Mouse (Mus musculus): ENCODE measurements at regions not wholly inside any gene's neighbourhood (a gene's known extent, or its start where the extent isn't known, plus 50 kb on each side); places are given as distances from the start of the nearest gene placed in this dataset.

DNA sequence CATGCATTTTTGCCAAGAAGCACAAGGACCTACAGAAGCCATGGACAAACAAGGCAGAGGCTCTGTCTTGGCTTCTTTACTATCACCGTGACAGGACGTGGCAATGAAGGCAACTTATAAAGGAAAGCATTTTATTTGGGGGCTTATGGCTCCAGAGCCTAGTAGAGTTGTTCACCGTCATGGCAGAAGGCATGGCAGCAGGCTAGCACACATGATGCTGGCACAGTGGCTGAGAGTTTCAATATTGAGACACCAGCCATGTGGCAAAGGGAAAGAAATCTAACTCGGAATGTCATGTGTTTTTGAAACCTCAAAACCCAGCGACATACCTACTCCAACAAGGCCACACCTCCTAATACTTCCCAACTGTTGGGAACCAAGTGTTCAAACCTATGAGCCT, 83.4 kb upstream of the Krr1 start:
- no peak overlapping the region for H3K4me3 ChIP-seq (ENCODE audit: insufficient read depth, poor library complexity, severe bottlenecking)
- no peak overlapping the region for H3ac ChIP-seq (ENCODE audit: control insufficient read depth, insufficient read length, low read depth)
- no peaks in the 10 kb centered on the region for H3K27me3 ChIP-seq (ENCODE audit: control insufficient read depth, insufficient read depth, insufficient read length)
- TF ChIP-seq USF1 (IDR thresholded peaks at IDR 0.05; ENCODE audit: low read depth) (no peak), MYOD1 (IDR thresholded peaks at IDR 0.05; ENCODE audit: control insufficient read depth, insufficient read length, low read depth) (no peak), CEBPB (IDR thresholded peaks at IDR 0.05; ENCODE audit: low read depth) (no peak), FOSL1 (IDR thresholded peaks at IDR 0.05; ENCODE audit: insufficient read depth, low read length, poor library complexity, severe bottlenecking) (no peak)
- no peaks in the 10 kb centered on the region for H3K79me3 ChIP-seq (ENCODE audit: low read depth)
- H3K36me3 ChIP-seq (ENCODE audit: control insufficient read depth, insufficient read depth), result no peaks in the 10 kb centered on the region
- H3K79me2 ChIP-seq (ENCODE audit: control insufficient read depth, insufficient read depth), result no peaks in the 10 kb centered on the region

DNA sequence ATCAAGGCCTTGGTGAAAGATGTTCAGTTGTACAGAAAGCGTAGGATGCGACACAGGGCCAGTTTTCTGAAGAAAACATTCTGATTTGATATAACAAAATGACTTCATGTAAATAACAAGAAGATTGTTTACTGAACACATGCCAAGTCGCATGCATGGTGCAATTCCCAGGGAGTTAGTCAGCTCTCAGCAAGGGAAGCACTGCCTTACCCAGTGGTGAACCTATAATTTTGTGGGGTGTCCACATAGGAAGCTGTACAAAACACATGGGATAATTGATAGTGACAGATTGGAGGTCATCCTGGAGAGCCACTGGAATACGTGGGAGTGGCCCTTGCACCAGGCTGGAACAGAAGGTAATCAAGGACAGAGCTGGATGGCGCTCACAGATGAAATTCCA, 79.0 kb upstream of the Krr1 start:
- H3K79me3 ChIP-seq (ENCODE audit: low read depth), result no peaks in the 10 kb centered on the region
- H3K36me3 ChIP-seq (ENCODE audit: control insufficient read depth, insufficient read depth), result no peaks in the 10 kb centered on the region
- TF ChIP-seq MYOD1 (IDR thresholded peaks at IDR 0.05; ENCODE audit: control insufficient read depth, insufficient read length, low read depth) (no peak), CEBPB (IDR thresholded peaks at IDR 0.05; ENCODE audit: low read depth) (no peak), USF1 (IDR thresholded peaks at IDR 0.05; ENCODE audit: low read depth) (no peak), MYOG (IDR thresholded peaks at IDR 0.05; ENCODE audit: control insufficient read depth, extremely low read depth, insufficient read length) (no peak), MAX (IDR thresholded peaks at IDR 0.05) (no peak), FOSL1 (IDR thresholded peaks at IDR 0.05; ENCODE audit: insufficient read depth, low read length, poor library complexity, severe bottlenecking) (no peak)
- H3ac ChIP-seq (ENCODE audit: control insufficient read depth, insufficient read length, low read depth), result no peak overlapping the region
- H3K79me2 ChIP-seq (ENCODE audit: control insufficient read depth, insufficient read depth), result no peaks in the 10 kb centered on the region
- H3K27me3 ChIP-seq (ENCODE audit: control insufficient read depth, insufficient read depth, insufficient read length), result no peaks in the 10 kb centered on the region
- H3K4me3 ChIP-seq (ENCODE audit: insufficient read depth, poor library complexity, severe bottlenecking), result no peak overlapping the region

DNA sequence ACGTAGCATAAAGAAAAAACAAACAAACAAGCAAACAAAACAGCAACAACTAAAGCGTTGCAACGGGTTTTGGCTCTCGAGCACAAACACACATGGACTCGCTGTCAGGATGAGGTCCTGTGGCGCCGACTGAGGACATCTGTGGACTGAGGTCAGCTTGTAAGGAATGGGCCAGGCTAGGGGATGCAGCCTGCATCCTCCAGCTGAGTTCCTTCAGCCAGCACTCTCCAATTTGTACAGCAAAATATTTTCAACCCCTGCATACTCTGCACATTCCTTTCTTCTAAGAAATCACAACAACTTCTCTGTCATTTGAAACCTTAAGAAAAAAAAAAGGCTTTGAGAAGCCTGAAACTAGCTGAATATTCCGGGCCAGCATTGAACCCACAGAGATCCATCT, 78.5 kb upstream of the Krr1 start:
- Histone ChIP-seq H3K27me3 (ENCODE audit: control insufficient read depth, insufficient read depth, insufficient read length) (no peaks in the 10 kb centered on the region), H3K79me2 (ENCODE audit: control insufficient read depth, insufficient read depth) (no peaks in the 10 kb centered on the region), H3K79me3 (ENCODE audit: low read depth) (no peaks in the 10 kb centered on the region), H3K36me3 (ENCODE audit: control insufficient read depth, insufficient read depth) (no peaks in the 10 kb centered on the region), H3ac (ENCODE audit: control insufficient read depth, insufficient read length, low read depth) (no peak overlapping the region), H3K4me3 (ENCODE audit: insufficient read depth, poor library complexity, severe bottlenecking) (no peak overlapping the region)
- TF ChIP-seq MYOD1 (IDR thresholded peaks at IDR 0.05; ENCODE audit: control insufficient read depth, insufficient read length, low read depth) (no peak), MAX (IDR thresholded peaks at IDR 0.05) (no peak), MYOG (IDR thresholded peaks at IDR 0.05; ENCODE audit: control insufficient read depth, extremely low read depth, insufficient read length) (no peak), USF1 (IDR thresholded peaks at IDR 0.05; ENCODE audit: low read depth) (no peak), FOSL1 (IDR thresholded peaks at IDR 0.05; ENCODE audit: insufficient read depth, low read length, poor library complexity, severe bottlenecking) (no peak), CTCF (IDR thresholded peaks at IDR 0.05; ENCODE audit: control insufficient read depth, insufficient read depth, insufficient read length) (no peak), CEBPB (IDR thresholded peaks at IDR 0.05; ENCODE audit: low read depth) (no peak)

DNA sequence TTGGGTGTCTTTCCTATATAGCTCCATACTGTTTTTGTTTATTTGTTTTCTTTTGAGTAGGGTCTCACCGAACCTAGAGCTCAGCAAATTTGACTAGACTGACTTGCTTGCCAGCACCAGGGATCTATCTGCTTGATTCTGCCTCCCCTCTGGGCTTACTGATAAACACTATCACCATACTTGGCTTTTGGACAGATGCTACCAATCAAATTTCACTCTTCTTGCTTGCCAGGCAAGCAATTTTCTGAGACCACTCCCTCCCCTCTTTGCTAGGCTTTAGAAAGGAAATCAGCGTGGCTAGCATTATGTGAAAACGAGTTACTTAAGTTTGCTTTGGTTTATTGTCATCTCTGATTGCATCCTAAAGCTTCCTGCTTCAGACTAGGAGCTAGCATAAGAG, 75.1 kb upstream of the Krr1 start:
- Histone ChIP-seq H3K4me3 (ENCODE audit: insufficient read depth, poor library complexity, severe bottlenecking) (no peak overlapping the region), H3K36me3 (ENCODE audit: control insufficient read depth, insufficient read depth) (no peaks in the 10 kb centered on the region), H3ac (ENCODE audit: control insufficient read depth, insufficient read length, low read depth) (no peak overlapping the region), H3K27me3 (ENCODE audit: control insufficient read depth, insufficient read depth, insufficient read length) (no peaks in the 10 kb centered on the region), H3K79me3 (ENCODE audit: low read depth) (no peaks in the 10 kb centered on the region), H3K79me2 (ENCODE audit: control insufficient read depth, insufficient read depth) (no peaks in the 10 kb centered on the region)
- TF ChIP-seq CTCF (IDR thresholded peaks at IDR 0.05; ENCODE audit: control insufficient read depth, insufficient read depth, insufficient read length) (no peak), MAX (IDR thresholded peaks at IDR 0.05) (no peak), USF1 (IDR thresholded peaks at IDR 0.05; ENCODE audit: low read depth) (no peak), FOSL1 (IDR thresholded peaks at IDR 0.05; ENCODE audit: insufficient read depth, low read length, poor library complexity, severe bottlenecking) (no peak), CEBPB (IDR thresholded peaks at IDR 0.05; ENCODE audit: low read depth) (no peak), MYOD1 (IDR thresholded peaks at IDR 0.05; ENCODE audit: control insufficient read depth, insufficient read length, low read depth) (no peak)

DNA sequence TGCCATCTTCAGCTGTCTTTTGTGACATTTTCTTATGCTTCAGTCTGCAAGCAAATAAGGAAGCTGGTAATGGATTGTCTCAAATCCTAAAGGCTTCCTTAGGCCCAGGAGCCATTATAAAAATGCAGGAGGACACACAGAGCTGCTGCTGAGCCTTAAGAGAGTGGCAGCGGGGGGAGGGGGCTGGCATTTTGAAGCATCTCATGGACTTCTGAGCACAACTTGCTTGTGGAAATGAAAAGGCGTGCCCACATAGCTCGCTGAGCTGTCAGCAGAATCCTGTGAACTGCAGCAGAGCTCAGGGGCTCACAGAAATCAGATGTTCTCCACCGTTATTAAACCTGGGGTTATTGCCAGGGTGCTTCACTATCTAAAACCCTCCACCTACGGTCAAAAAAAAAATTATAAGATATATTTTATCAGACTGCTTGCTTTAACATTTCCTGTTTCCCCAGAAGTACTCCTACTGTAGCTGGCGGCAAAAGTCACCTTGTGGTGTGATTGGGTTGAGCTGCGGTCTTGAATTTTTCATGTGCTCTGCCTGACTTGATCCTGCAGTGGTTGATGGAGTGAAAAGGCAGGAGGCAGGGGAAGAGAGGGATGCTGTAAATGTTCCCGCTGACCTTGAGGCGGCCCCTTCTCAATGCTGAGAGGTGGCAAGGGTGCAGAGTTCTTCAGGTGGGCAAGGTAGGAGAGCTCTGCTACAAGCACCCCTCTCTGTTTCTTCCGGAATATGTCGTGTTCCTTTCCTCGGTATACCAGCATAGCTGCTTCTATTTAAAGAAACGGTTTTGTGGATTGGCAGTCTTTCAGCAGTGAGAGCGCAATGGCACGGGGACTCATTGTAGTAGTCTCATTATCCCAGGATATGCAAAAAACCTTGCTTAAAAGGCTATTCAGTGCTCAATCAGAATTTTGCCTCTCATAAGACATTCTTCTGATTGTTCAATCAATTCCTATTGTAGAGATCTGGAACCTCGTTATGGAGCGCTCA, 71.4 kb upstream of the Krr1 start:
- Histone ChIP-seq H3ac (ENCODE audit: control insufficient read depth, insufficient read length, low read depth) (no peak overlapping the region), H3K79me2 (ENCODE audit: control insufficient read depth, insufficient read depth) (no peaks in the 10 kb centered on the region), H3K27me3 (ENCODE audit: control insufficient read depth, insufficient read depth, insufficient read length) (no peaks in the 10 kb centered on the region), H3K4me3 (ENCODE audit: insufficient read depth, poor library complexity, severe bottlenecking) (no peak overlapping the region), H3K79me3 (ENCODE audit: low read depth) (no peaks in the 10 kb centered on the region), H3K36me3 (ENCODE audit: control insufficient read depth, insufficient read depth) (no peaks in the 10 kb centered on the region)
- TF ChIP-seq CEBPB (IDR thresholded peaks at IDR 0.05; ENCODE audit: low read depth) (no peak), MYOG (IDR thresholded peaks at IDR 0.05; ENCODE audit: control insufficient read depth, extremely low read depth, insufficient read length) (no peak), USF1 (IDR thresholded peaks at IDR 0.05; ENCODE audit: low read depth) (no peak), FOSL1 (IDR thresholded peaks at IDR 0.05; ENCODE audit: insufficient read depth, low read length, poor library complexity, severe bottlenecking) (no peak), CTCF (IDR thresholded peaks at IDR 0.05; ENCODE audit: control insufficient read depth, insufficient read depth, insufficient read length) (no peak), MAX (IDR thresholded peaks at IDR 0.05) (no peak), MYOD1 (IDR thresholded peaks at IDR 0.05; ENCODE audit: control insufficient read depth, insufficient read length, low read depth) (no peak)

Measured in C2C12 (cell line).